In genomic region chr17:56509021-56509640, GRCm38 (mm10) we compare ENCODE assay signal across 11 mouse cellular contexts. TPM values are rescaled to one million over a fixed set of nuclear protein-coding genes. Genes with fewer than 3 reads are reported as not detected.
DNase-seq lines count a peak whose midpoint lies in the region; ATAC-seq and TF ChIP-seq lines count a peak whose summit lies in the region.
"Had no signal": no experiment of that assay in that cellular context is flagged by ENCODE, and none has a peak within 500 bp of the region (broad histone marks: within the 10 kb centered on the region; RNA-seq: fewer than 3 reads in every experiment).

No protein-coding gene starts in this region.

- H3K36me3 ChIP-seq in intestine, embryonic 14.5 days (ENCODE audit: control insufficient read depth, insufficient read depth, low read length): no peaks in the 10 kb centered on the region
- no peaks in the 10 kb centered on the region for H3K36me3 ChIP-seq in intestine, postnatal 0 days (ENCODE audit: control insufficient read depth, insufficient read depth)
- no peaks in the 10 kb centered on the region for H3K36me3 ChIP-seq in hindbrain, embryonic 14.5 days (replicated peaks; ENCODE audit: control insufficient read depth, insufficient read depth)

- peaks cover 56% of the 10 kb centered on the region for H3K27me3 ChIP-seq in intestine, embryonic 14.5 days (replicated peaks; ENCODE audit: control insufficient read depth, insufficient read depth, low read length)
- H3K27me3 ChIP-seq in intestine, postnatal 0 days (replicated peaks; ENCODE audit: control insufficient read depth, insufficient read depth, low read length): peaks cover 34% of the 10 kb centered on the region
- peaks cover 31% of the 10 kb centered on the region for H3K27me3 ChIP-seq in hindbrain, embryonic 14.5 days (ENCODE audit: control insufficient read depth, insufficient read depth, low read length)

- no peak for TF ChIP-seq CTCF in intestine, postnatal 0 days (IDR thresholded peaks at IDR 0.05; ENCODE audit: low read depth)

- H3K9ac ChIP-seq in intestine, embryonic 14.5 days (ENCODE audit: low read length): no peak overlapping the region
- no peak overlapping the region for H3K9ac ChIP-seq in intestine, postnatal 0 days (ENCODE audit: low read depth, low read length)
- no peak overlapping the region for H3K9ac ChIP-seq in hindbrain, embryonic 14.5 days

- no peak for ATAC-seq in intestine, embryonic 14.5 days (replicated peaks; ENCODE audit: low FRiP score, low TSS enrichment, low read depth)
- no peak for ATAC-seq in intestine, postnatal 0 days
- peak; percentile 3; the same call in 1 of the 2 replicates for ATAC-seq in hindbrain, embryonic 14.5 days (ENCODE audit: low FRiP score)

- peak; percentile 47 for DNase-seq in intestine, embryonic 14.5 days (ENCODE audit: low spot score)
- peak; percentile 92 for DNase-seq in retina, postnatal 1 day
- DNase-seq in retina, embryonic 14.5 days (ENCODE audit: low spot score): no peak
- peak; percentile 20 for DNase-seq in hindbrain, embryonic 14.5 days (ENCODE audit: low spot score)
- DNase-seq in adrenal gland, postnatal 10 days: no peak
- no peak for DNase-seq in adrenal gland, postnatal 14 days
- DNase-seq in embryo, embryonic 9.5 days (ENCODE audit: extremely low spot score): no peak
- DNase-seq: gastrocnemius, postnatal 10 days had no signal

- H3K9me3 ChIP-seq in intestine, embryonic 14.5 days (ENCODE audit: control insufficient read depth, low read length): no peaks in the 10 kb centered on the region
- no peaks in the 10 kb centered on the region for H3K9me3 ChIP-seq in intestine, postnatal 0 days (ENCODE audit: control insufficient read depth)
- H3K9me3 ChIP-seq in hindbrain, embryonic 14.5 days (ENCODE audit: control insufficient read depth, low read length): no peaks in the 10 kb centered on the region

- WGBS in intestine, embryonic 14.5 days: 44% methylated on average over 10 of the region's 10 CpGs
- 55% methylated on average over 10 of the region's 10 CpGs for WGBS in intestine, postnatal 0 days
- WGBS in hindbrain, embryonic 14.5 days: 30% methylated on average over 10 of the region's 10 CpGs

- H3K27ac ChIP-seq in intestine, embryonic 14.5 days (ENCODE audit: low read depth): no peak overlapping the region
- no peak overlapping the region for H3K27ac ChIP-seq in intestine, postnatal 0 days (ENCODE audit: low read depth, low read length)
- peak overlapping the region; percentile 61 for H3K27ac ChIP-seq in hindbrain, embryonic 14.5 days

- H3K4me3 ChIP-seq in intestine, embryonic 14.5 days (ENCODE audit: low read depth, low read length): no peak overlapping the region
- no peak overlapping the region for H3K4me3 ChIP-seq in intestine, postnatal 0 days (ENCODE audit: low read depth, low read length)
- H3K4me3 ChIP-seq in hindbrain, embryonic 14.5 days (replicated peaks; ENCODE audit: low read length): no peak overlapping the region

- H3K4me1 ChIP-seq in intestine, embryonic 14.5 days (replicated peaks; ENCODE audit: control insufficient read depth, insufficient read depth, low read length): 0 out of 2 replicates have a peak, but pooled peaks cover 4% of the 10 kb centered on the region
- H3K4me1 ChIP-seq in intestine, postnatal 0 days (replicated peaks; ENCODE audit: control insufficient read depth, insufficient read depth, low read length): no peaks in the 10 kb centered on the region
- H3K4me1 ChIP-seq in hindbrain, embryonic 14.5 days (replicated peaks; ENCODE audit: control insufficient read depth, insufficient read depth, low read length): peaks cover 12% of the 10 kb centered on the region; the same call in 1 of the 2 replicates

- H3K4me2 ChIP-seq in intestine, embryonic 14.5 days (ENCODE audit: low read length): no peak overlapping the region
- no peak overlapping the region for H3K4me2 ChIP-seq in intestine, postnatal 0 days (replicated peaks; ENCODE audit: low read depth)
- H3K4me2 ChIP-seq in hindbrain, embryonic 14.5 days (replicated peaks): 0 out of 2 replicates have a peak overlapping the region, but pooled peaks have one; percentile 1

RNA-seq across cellular contexts. Expression of gene Znrf4, which starts 3.1 kb away (rescaled TPM):
- polyA plus RNA-seq in intestine, embryonic 14.5 days (2014; fragmentation: Nextera tagmentation; extraction: Ambion mirVana): not detected in 2 replicates
- polyA plus RNA-seq in intestine, postnatal 0 days (2015; fragmentation: Nextera tagmentation; extraction: Ambion mirVana): not detected in 2 replicates
- not detected in 2 replicates for polyA plus RNA-seq in hindbrain, embryonic 14.5 days (2014; fragmentation: Nextera tagmentation; extraction: Ambion mirVana)
- total RNA-seq in adrenal gland, postnatal 10 days (2021): not detected
- not detected in 2 replicates for total RNA-seq in adrenal gland, postnatal 14 days (2021)
- total RNA-seq: gastrocnemius, postnatal 10 days; heart, postnatal 25 days; left cerebral cortex, postnatal 36 days had no signal

RNA-seq across cellular contexts. Expression of gene Ptprs, which starts 32.8 kb away (rescaled TPM):
- 94.4 and 99.6 TPM in 2 replicates for polyA plus RNA-seq in intestine, embryonic 14.5 days (2014; fragmentation: Nextera tagmentation; extraction: Ambion mirVana)
- 15.2 and 15.7 TPM in 2 replicates for polyA plus RNA-seq in intestine, postnatal 0 days (2015; fragmentation: Nextera tagmentation; extraction: Ambion mirVana)
- polyA plus RNA-seq in hindbrain, embryonic 14.5 days (2014; fragmentation: Nextera tagmentation; extraction: Ambion mirVana): 272 and 276 TPM in 2 replicates
- 100 to 1,000 TPM in 1 of 2 experiments, 10 to 100 TPM in 1; 77.1 to 106 TPM for total RNA-seq in adrenal gland, postnatal 10 days (2021)
- total RNA-seq in adrenal gland, postnatal 14 days (2021): 97.0 and 102 TPM in 2 replicates

RNA-seq across cellular contexts. Expression of gene Gm20219, which starts 45.1 kb away (rescaled TPM):
- polyA plus RNA-seq in intestine, embryonic 14.5 days (2014; fragmentation: Nextera tagmentation; extraction: Ambion mirVana): 2.2 and 2.8 TPM in 2 replicates
- not detected in 2 replicates for polyA plus RNA-seq in intestine, postnatal 0 days (2015; fragmentation: Nextera tagmentation; extraction: Ambion mirVana)
- 0.65 and 1.3 TPM in 2 replicates for polyA plus RNA-seq in hindbrain, embryonic 14.5 days (2014; fragmentation: Nextera tagmentation; extraction: Ambion mirVana)
- total RNA-seq in adrenal gland, postnatal 10 days (2021): under 1 TPM; 0.69 to 0.70 TPM
- 0.70 and 1.3 TPM in 2 replicates for total RNA-seq in adrenal gland, postnatal 14 days (2021)

Comparison
In these comparisons a context has a peak if more than half of its experiments do, and no peak if none do; other contexts are left out.
1. DNase-seq: peak in intestine, embryonic 14.5 days (single experiment), retina, postnatal 1 day (single experiment) and hindbrain, embryonic 14.5 days (single experiment); none in retina, embryonic 14.5 days (single experiment), adrenal gland, postnatal 10 days (single experiment), adrenal gland, postnatal 14 days (single experiment) and embryo, embryonic 9.5 days (single experiment).